Mouse (Mus musculus) cerebellum, adult 11-12 months (tissue): Measurements from ENCODE around the gene Sspn.

Source experiments
- DNase-seq: peaks from one replicate; pipeline ENCODE4 v3.0.0; 2022

Sspn gene

DNA sequence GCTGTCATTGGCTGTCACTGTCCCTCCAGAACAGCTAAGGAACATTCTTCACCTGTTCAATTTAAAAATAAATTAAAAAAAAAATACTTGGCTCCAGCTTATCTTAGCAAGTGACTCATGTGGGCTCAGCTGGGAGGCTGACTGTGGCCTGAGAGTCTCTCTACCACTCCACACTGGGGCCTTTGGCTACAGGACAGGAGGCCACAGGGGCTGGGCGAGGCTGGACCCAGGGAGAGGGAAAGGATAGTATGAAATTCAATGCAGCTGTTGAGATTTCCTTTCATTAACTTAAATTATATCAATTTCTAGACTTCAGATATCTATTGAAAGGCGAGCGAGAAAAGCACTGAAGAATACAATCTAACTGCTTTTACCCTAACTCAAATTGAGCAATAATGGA is 45.9 kb downstream of the Sspn start:
- no peak for DNase-seq

DNA sequence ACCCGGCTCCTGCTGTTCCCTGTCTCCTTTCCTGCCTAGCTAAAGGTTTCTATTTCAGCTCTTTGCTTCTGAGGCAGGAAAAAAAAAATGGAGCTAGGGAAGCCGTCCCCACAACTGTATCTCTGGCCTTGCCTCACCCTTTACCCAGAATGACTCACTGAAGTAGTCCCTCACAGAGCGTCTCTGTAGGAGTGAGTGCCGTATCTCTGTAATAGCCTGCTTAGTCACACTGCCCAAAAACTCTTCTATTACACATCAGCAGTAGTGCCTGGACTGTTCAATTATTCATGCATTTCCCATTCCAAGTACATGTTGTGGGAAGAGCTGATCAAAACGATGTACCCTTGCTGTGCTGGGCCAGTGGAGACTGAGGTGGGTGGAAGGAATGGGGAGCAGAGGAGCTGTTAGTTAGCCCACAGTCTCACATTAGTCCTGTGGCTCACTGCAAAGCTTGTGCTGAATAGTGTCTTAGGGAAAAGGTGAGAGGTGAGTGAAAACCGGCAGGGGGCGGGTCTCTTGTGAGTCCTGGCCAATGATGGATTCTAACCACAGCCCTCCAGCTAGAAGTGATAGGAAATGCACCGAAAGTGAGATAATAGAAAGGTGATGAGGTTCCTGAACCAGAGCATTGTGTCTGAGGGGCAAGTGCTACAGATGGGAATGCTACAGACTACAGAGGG is 46.5 kb downstream of the Sspn start:
- no peak for DNase-seq

- no peak for DNase-seq
Measured at GRCm38 (mm10) chr6:145981074-145981473, 49.6 kb downstream of the Sspn start.

- no peak for DNase-seq
Measured at GRCm38 (mm10) chr6:145982335-145982734, 50.9 kb downstream of the Sspn start.

GRCm38 (mm10) chr6:145990578-145990977 is 59.1 kb downstream of the Sspn start:
- DNase-seq: no peak

DNA sequence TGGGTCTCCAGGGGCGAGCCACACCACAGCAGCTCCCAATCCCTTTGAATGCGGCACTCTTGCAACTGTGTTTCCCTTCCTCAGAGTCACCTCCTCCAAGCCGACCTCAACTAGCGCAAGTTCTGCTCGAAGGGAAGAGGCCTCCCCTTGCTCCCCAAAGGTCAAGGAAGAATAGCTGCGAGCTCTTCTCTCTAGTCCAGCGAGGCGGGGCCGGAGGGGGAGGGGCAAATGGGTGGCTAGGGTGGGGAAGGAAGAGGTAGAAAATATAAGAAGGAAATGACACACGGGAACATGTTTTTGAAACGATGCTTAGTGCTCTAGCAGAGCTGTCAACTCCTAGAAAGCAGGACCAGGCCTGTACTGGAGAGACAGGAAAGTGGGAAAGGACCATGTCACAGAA is 61.1 kb downstream of the Sspn start:
- DNase-seq: no peak

- DNase-seq: no peak
Measured at GRCm38 (mm10) chr6:145992985-145993384, 61.5 kb downstream of the Sspn start.

DNA sequence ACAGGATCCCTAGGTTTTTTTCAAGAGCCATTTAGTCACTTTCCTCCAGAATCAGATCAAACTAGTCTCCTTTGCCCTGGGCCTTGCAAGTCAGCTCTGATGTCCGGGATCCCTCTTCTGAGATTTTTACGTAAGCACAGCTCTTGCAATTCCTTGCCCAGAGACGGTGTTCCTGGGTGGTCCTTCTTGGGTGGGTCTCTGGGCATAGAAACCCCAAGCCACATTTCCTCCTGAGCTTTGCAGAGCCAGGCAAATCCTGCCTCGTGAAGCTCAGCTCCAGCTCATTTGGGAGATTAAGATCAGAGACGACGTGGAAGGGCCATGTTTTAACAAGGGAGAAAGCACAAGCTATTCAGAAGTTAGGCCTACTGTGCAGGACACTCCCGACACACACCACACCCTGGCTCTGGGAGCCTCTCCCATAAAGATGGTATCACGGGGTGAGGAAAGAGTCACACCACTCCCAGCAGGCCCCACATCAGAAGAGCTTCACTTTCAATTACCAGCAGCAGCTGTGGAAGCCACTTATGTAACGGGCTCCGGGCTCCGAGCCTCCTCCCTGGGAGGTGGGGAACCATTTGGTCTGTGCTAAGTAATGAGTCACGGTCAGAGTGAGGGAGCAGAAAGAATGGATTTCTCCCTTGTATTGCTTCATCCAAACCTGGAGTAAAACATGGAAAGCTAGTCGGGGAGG is 67.0 kb downstream of the Sspn start:
- peak; percentile 58 for DNase-seq

GRCm38 (mm10) chr6:146000767-146001166 is 69.3 kb downstream of the Sspn start:
- DNase-seq: no peak

- no peak for DNase-seq
Measured at GRCm38 (mm10) chr6:146001396-146002191, 70.2 kb downstream of the Sspn start.

- DNase-seq: no peak
Measured at GRCm38 (mm10) chr6:146004174-146004601, 72.7 kb downstream of the Sspn start.

- DNase-seq: no peak
Measured at GRCm38 (mm10) chr6:146005129-146005886, 73.9 kb downstream of the Sspn start.

GRCm38 (mm10) chr6:146005935-146006564 is 74.6 kb downstream of the Sspn start:
- DNase-seq: no peak

GRCm38 (mm10) chr6:146006753-146007152 is 75.3 kb downstream of the Sspn start:
- DNase-seq: no peak

DNA sequence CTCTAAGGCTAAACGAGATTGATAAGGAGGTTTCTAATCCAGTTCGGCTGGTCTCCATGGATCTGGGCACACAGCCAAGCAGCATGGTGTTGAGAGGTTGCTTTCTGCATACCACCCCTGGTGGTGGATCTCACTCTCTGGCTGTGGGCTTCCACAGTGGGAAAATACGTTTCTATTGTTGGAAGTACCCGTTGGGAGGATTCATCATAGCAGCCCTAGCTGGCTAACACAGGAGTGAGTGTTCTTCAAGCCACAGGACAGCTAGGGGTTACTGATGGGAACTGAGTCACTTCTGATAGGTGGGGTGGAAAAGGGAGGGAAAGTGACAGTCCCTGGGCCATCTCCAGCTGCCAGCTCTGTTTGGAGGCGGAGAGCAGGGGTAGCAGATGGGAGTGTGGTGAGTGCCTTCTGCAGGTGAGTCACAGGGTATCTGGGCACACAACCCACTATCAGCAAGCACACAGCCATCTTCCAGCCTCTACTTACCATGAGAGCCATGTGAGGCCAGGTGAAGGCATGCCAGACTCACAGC is 77.1 kb downstream of the Sspn start:
- peak; percentile 49 for DNase-seq

DNA sequence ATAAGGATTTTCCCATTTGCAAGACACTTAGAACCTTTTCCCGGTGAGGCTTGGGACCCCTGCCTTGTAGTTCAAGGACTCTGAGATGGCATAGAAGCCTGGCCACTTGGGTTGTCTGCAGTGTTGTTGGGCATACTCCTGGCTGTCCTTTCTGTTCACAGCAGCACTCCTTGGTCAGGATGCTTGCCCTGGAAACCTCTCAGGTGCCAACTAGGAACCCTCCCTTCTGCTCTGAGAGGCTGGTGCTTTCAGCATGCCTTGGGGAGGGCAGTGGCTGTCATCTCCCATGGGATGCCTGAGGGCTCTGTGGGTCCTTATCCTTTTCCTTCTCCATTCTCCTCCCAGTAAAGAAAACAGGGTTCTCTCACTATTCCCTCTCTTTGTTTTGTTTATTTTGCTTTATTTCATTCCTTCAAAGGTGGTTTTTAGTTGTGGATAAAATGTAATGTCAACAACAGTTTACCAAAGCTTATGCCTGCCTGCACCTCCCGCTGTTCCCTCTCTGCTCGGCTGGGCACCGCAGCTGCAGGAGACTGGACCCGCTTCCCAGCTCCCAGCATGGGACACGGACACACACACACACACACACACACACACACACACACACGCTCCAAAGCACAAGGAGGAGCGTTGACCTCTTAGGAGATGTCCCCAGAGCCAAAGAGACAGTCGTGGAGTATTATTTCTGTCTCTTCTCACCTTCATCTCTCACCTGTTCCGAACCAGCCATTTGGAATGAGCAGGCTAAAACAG is 77.9 kb downstream of the Sspn start:
- peak; percentile 27 for DNase-seq

GRCm38 (mm10) chr6:146010093-146010764 is 78.8 kb downstream of the Sspn start:
- DNase-seq: peak; percentile 58

GRCm38 (mm10) chr6:146014312-146014711 is 82.9 kb downstream of the Sspn start:
- DNase-seq: no peak
